23 mouse cellular contexts compared by ENCODE assay signal in the genomic region with DNA sequence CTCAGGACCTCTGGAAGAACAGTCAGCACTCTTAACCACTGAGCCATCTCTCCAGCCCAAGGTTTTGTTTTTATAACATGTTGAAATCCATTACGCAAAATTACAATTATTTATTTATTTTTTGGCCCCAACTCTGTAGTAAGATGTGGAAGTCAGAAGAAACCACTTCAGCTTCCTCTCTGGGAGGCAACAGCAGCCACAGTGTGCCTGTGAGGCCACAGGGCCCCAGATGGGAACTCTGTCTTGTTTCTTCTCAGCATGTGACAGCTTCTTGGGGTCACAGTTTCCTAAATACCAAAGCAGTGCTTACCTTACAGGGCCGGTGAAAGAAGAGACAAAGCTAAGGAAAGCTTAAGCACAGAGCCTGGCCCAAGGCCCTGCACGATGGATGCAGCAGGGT. TPM values are rescaled to one million over a fixed set of nuclear protein-coding genes. Genes with fewer than 3 reads are reported as not detected.
A peak's percentile ranks its signal among the peaks of the same experiment; 100 is the strongest.
DNase-seq lines count a peak whose midpoint lies in the region; ATAC-seq and TF ChIP-seq lines count a peak whose summit lies in the region.
"Had no signal": no experiment of that assay in that cellular context is flagged by ENCODE, and none has a peak within 500 bp of the region (broad histone marks: within the 10 kb centered on the region; RNA-seq: fewer than 3 reads in every experiment).

No protein-coding gene starts in this region.

- no peak for ATAC-seq in liver, postnatal 0 days
- no peak for ATAC-seq in liver, embryonic 12.5 days
- ATAC-seq in megakaryocyte progenitor cell, adult 5-6 weeks (replicated peaks; ENCODE audit: poor library complexity), result peak; percentile 44
- no peak for ATAC-seq in forebrain, embryonic 13.5 days
- ATAC-seq: CD4-positive, CD25-positive, alpha-beta regulatory T cell, adult 4 months; forebrain, embryonic 16.5 days; intestine, embryonic 16.5 days; Patski had no signal

- no peak overlapping the region for H3K9ac ChIP-seq in liver, postnatal 0 days (replicated peaks)
- H3K9ac ChIP-seq in liver, embryonic 12.5 days, result no peak overlapping the region
- H3K9ac ChIP-seq in forebrain, embryonic 13.5 days, result no peak overlapping the region
- H3K9ac ChIP-seq: embryonic facial prominence, embryonic 13.5 days; hindbrain, embryonic 13.5 days; limb, embryonic 12.5 days had no signal

- H3K4me1 ChIP-seq in liver, postnatal 0 days (ENCODE audit: insufficient read depth), result peaks cover 17% of the 10 kb centered on the region
- peaks cover 37% of the 10 kb centered on the region for H3K4me1 ChIP-seq in liver, embryonic 12.5 days
- peaks cover 58% of the 10 kb centered on the region for H3K4me1 ChIP-seq in embryonic facial prominence, embryonic 10.5 days
- peaks cover 22% of the 10 kb centered on the region for H3K4me1 ChIP-seq in forebrain, embryonic 13.5 days

- no peaks in the 10 kb centered on the region for H3K9me3 ChIP-seq in liver, postnatal 0 days (ENCODE audit: low read length)
- no peaks in the 10 kb centered on the region for H3K9me3 ChIP-seq in liver, embryonic 12.5 days (replicated peaks)
- no peaks in the 10 kb centered on the region for H3K9me3 ChIP-seq in embryonic facial prominence, embryonic 10.5 days
- H3K9me3 ChIP-seq in forebrain, embryonic 13.5 days (replicated peaks), result no peaks in the 10 kb centered on the region
- H3K9me3 ChIP-seq: embryonic facial prominence, embryonic 13.5 days; hindbrain, embryonic 13.5 days; limb, embryonic 12.5 days had no signal

- TF ChIP-seq CTCF in liver, postnatal 0 days (IDR thresholded peaks at IDR 0.05; ENCODE audit: low read depth), result no peak

- TF ChIP-seq EP300 in liver, postnatal 0 days (IDR thresholded peaks at IDR 0.05; ENCODE audit: low read depth), result no peak

- peak; percentile 36 for DNase-seq in cerebellum, adult 11-12 months
- no peak for DNase-seq in cerebellum, postnatal 4 days (ENCODE audit: low spot score in 2 of 2)
- no peak for DNase-seq in liver, postnatal 0 days
- DNase-seq in embryonic facial prominence, embryonic 10.5 days (ENCODE audit: low spot score), result no peak
- no peak for DNase-seq in urinary bladder, postnatal 14 days (ENCODE audit: low spot score)
- DNase-seq: adrenal gland, postnatal 25 days; cerebellum, adult 8-10 months; kidney, postnatal 36 days; layer of hippocampus, adult 9-11 months; lung, adult 18-20 months; lung, postnatal 36 days; retina, postnatal 1 day had no signal

- H3K27ac ChIP-seq in liver, postnatal 0 days (ENCODE audit: low read depth), result peak overlapping the region; percentile 59
- no peak overlapping the region for H3K27ac ChIP-seq in liver, embryonic 12.5 days
- H3K27ac ChIP-seq in embryonic facial prominence, embryonic 10.5 days (replicated peaks), result 0 out of 2 replicates have a peak overlapping the region, but pooled peaks have one; percentile 20
- no peak overlapping the region for H3K27ac ChIP-seq in forebrain, embryonic 13.5 days
- H3K27ac ChIP-seq: embryonic facial prominence, embryonic 13.5 days; hindbrain, embryonic 13.5 days; limb, embryonic 12.5 days had no signal

- H3K4me2 ChIP-seq in liver, postnatal 0 days (ENCODE audit: low read depth, low read length), result no peak overlapping the region
- H3K4me2 ChIP-seq in liver, embryonic 12.5 days, result no peak overlapping the region
- no peak overlapping the region for H3K4me2 ChIP-seq in forebrain, embryonic 13.5 days
- H3K4me2 ChIP-seq: embryonic facial prominence, embryonic 13.5 days; hindbrain, embryonic 13.5 days; limb, embryonic 12.5 days; midbrain, embryonic 11.5 days had no signal

- H3K4me3 ChIP-seq in liver, postnatal 0 days (ENCODE audit: low read depth, low read length), result no peak overlapping the region
- H3K4me3 ChIP-seq in liver, embryonic 12.5 days, result no peak overlapping the region
- H3K4me3 ChIP-seq in embryonic facial prominence, embryonic 10.5 days, result no peak overlapping the region
- no peak overlapping the region for H3K4me3 ChIP-seq in forebrain, embryonic 13.5 days
- H3K4me3 ChIP-seq: embryonic facial prominence, embryonic 13.5 days; hindbrain, embryonic 13.5 days; limb, embryonic 12.5 days had no signal

- H3K27me3 ChIP-seq in liver, postnatal 0 days (ENCODE audit: insufficient read depth, low read length), result peaks cover 2% of the 10 kb centered on the region; the same call in 1 of the 2 replicates
- H3K27me3 ChIP-seq in liver, embryonic 12.5 days (replicated peaks), result peaks cover 16% of the 10 kb centered on the region
- H3K27me3 ChIP-seq in embryonic facial prominence, embryonic 10.5 days (replicated peaks; ENCODE audit: low read depth, poor library complexity, severe bottlenecking), result peaks cover 7% of the 10 kb centered on the region; the same call in 1 of the 2 replicates
- peaks cover 4% of the 10 kb centered on the region; the same call in 1 of the 2 replicates for H3K27me3 ChIP-seq in forebrain, embryonic 13.5 days
- H3K27me3 ChIP-seq: embryonic facial prominence, embryonic 13.5 days; Patski had no signal

- H3K36me3 ChIP-seq in liver, postnatal 0 days (replicated peaks; ENCODE audit: insufficient read depth, low read length), result no peaks in the 10 kb centered on the region
- H3K36me3 ChIP-seq in liver, embryonic 12.5 days, result no peaks in the 10 kb centered on the region
- no peaks in the 10 kb centered on the region for H3K36me3 ChIP-seq in embryonic facial prominence, embryonic 10.5 days (replicated peaks)
- H3K36me3 ChIP-seq in forebrain, embryonic 13.5 days (ENCODE audit: poor library complexity, severe bottlenecking), result no peaks in the 10 kb centered on the region
- H3K36me3 ChIP-seq: embryonic facial prominence, embryonic 13.5 days; hindbrain, embryonic 13.5 days; limb, embryonic 12.5 days had no signal

- 34% methylated on average over 3 of the region's 3 CpGs for WGBS in liver, postnatal 0 days (ENCODE audit: insufficient replicate concordance)
- 26% methylated on average over 3 of the region's 3 CpGs for WGBS in liver, embryonic 12.5 days (ENCODE audit: insufficient replicate concordance)
- WGBS in embryonic facial prominence, embryonic 10.5 days, result 69% methylated on average over 3 of the region's 3 CpGs
- 67% methylated on average over 3 of the region's 3 CpGs for WGBS in forebrain, embryonic 13.5 days

RNA-seq across cellular contexts. Expression of a gene that starts 10.1 kb away (rescaled TPM):
- 0.96 and 1.1 TPM in 2 replicates for polyA plus RNA-seq in liver, postnatal 0 days (2015; fragmentation: Nextera tagmentation; extraction: Ambion mirVana)
- polyA plus RNA-seq in liver, embryonic 12.5 days (2016; fragmentation: Nextera tagmentation; extraction: Ambion mirVana), result 0.83 and 1.0 TPM in 2 replicates
- 4.7 and 5.3 TPM in 2 replicates for polyA plus RNA-seq in embryonic facial prominence, embryonic 10.5 days (2016; fragmentation: Nextera tagmentation; extraction: Ambion mirVana)
- total RNA-seq in megakaryocyte progenitor cell, adult 5-6 weeks (2015), result 6.5 and 11.3 TPM in 2 replicates
- total RNA-seq in megakaryocyte progenitor cell, adult 5-6 weeks (2017), result 7.1 and 7.9 TPM in 2 replicates
- 2.4 and 2.9 TPM in 2 replicates for polyA plus RNA-seq in forebrain, embryonic 13.5 days (2015; fragmentation: Nextera tagmentation; extraction: Ambion mirVana)

RNA-seq across cellular contexts. Expression of a gene that starts 20.0 kb away (rescaled TPM):
- polyA plus RNA-seq in liver, postnatal 0 days (2015; fragmentation: Nextera tagmentation; extraction: Ambion mirVana), result 0.35 and 0.54 TPM in 2 replicates
- polyA plus RNA-seq in liver, embryonic 12.5 days (2016; fragmentation: Nextera tagmentation; extraction: Ambion mirVana), result 0.81 and 1.3 TPM in 2 replicates
- 5.3 and 6.7 TPM in 2 replicates for polyA plus RNA-seq in embryonic facial prominence, embryonic 10.5 days (2016; fragmentation: Nextera tagmentation; extraction: Ambion mirVana)
- 0.98 and 1.1 TPM in 2 replicates for total RNA-seq in megakaryocyte progenitor cell, adult 5-6 weeks (2015)
- 1.00 and 1.1 TPM in 2 replicates for total RNA-seq in megakaryocyte progenitor cell, adult 5-6 weeks (2017)
- polyA plus RNA-seq in forebrain, embryonic 13.5 days (2015; fragmentation: Nextera tagmentation; extraction: Ambion mirVana), result 1.3 and 1.5 TPM in 2 replicates

RNA-seq across cellular contexts. Expression of a gene that starts 40.1 kb away (rescaled TPM):
- 33.8 and 34.4 TPM in 2 replicates for polyA plus RNA-seq in liver, postnatal 0 days (2015; fragmentation: Nextera tagmentation; extraction: Ambion mirVana)
- 31.5 and 31.7 TPM in 2 replicates for polyA plus RNA-seq in liver, embryonic 12.5 days (2016; fragmentation: Nextera tagmentation; extraction: Ambion mirVana)
- polyA plus RNA-seq in embryonic facial prominence, embryonic 10.5 days (2016; fragmentation: Nextera tagmentation; extraction: Ambion mirVana), result 86.5 and 91.5 TPM in 2 replicates
- 7.9 and 13.1 TPM in 2 replicates for total RNA-seq in megakaryocyte progenitor cell, adult 5-6 weeks (2015)
- total RNA-seq in megakaryocyte progenitor cell, adult 5-6 weeks (2017), result 58.6 and 63.5 TPM in 2 replicates
- polyA plus RNA-seq in forebrain, embryonic 13.5 days (2015; fragmentation: Nextera tagmentation; extraction: Ambion mirVana), result 81.6 and 85.1 TPM in 2 replicates

RNA-seq across cellular contexts. Expression of a gene that starts 49.0 kb away (rescaled TPM):
- 0.36 and 0.45 TPM in 2 replicates for polyA plus RNA-seq in liver, postnatal 0 days (2015; fragmentation: Nextera tagmentation; extraction: Ambion mirVana)
- polyA plus RNA-seq in liver, embryonic 12.5 days (2016; fragmentation: Nextera tagmentation; extraction: Ambion mirVana), result 0.17 and 0.19 TPM in 2 replicates
- polyA plus RNA-seq in embryonic facial prominence, embryonic 10.5 days (2016; fragmentation: Nextera tagmentation; extraction: Ambion mirVana), result 0.59 and 0.71 TPM in 2 replicates
- not detected in 2 replicates for total RNA-seq in megakaryocyte progenitor cell, adult 5-6 weeks (2015)
- not detected in 2 replicates for total RNA-seq in megakaryocyte progenitor cell, adult 5-6 weeks (2017)
- 0.23 and 0.25 TPM in 2 replicates for polyA plus RNA-seq in forebrain, embryonic 13.5 days (2015; fragmentation: Nextera tagmentation; extraction: Ambion mirVana)
- polyA plus RNA-seq: CD4-positive, CD25-positive, alpha-beta regulatory T cell, adult 4 months; midbrain, embryonic 11.5 days; Patski had no signal

Comparison
In these comparisons a context has a peak if more than half of its experiments do, and no peak if none do; other contexts are left out.
1. H3K27ac ChIP-seq: peak in liver, postnatal 0 days (single experiment) and embryonic facial prominence, embryonic 10.5 days (single experiment); none in liver, embryonic 12.5 days (single experiment) and forebrain, embryonic 13.5 days (single experiment).